Mouse (Mus musculus): ENCODE results near the gene Olfr801. TPM values are rescaled to one million over a fixed set of nuclear protein-coding genes. Genes with fewer than 3 reads are reported as not detected.

Olfr801 gene
- polyA plus RNA-seq (2015; fragmentation: Nextera tagmentation; extraction: Ambion mirVana), result not detected in 2 replicates

DNA sequence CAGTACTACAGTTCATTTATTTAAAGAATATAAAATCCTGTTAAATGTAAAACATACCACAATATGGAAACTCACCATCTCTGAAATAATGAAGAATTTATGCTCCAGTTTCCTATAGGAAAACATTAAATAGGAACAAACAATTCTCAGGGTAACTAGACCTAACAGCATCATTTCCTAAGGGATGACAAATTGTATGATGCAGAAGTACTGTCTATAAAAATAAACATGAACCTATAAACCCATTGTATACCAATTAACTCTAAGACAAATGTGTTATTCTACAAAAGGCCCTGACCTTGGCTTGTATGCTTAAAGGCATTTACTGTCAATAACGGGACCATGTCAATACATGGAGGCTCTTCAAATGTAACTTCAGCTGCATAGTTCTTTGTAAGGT is at the start of gene Olfr801:
Gene Olfr801, minus strand, starts transcription at position 101 of the 400 bp plus-strand sequence.
- H3K36me3 ChIP-seq (ENCODE audit: control insufficient read depth, insufficient read depth), result no peaks in the 10 kb centered on the region
- H3K27ac ChIP-seq (ENCODE audit: low read depth, low read length), result no peak within 1 kb of the TSS
- no peak within 1 kb of the TSS for H3K4me2 ChIP-seq (replicated peaks; ENCODE audit: low read depth)
- H3K9me3 ChIP-seq (ENCODE audit: control insufficient read depth), result no peaks in the 10 kb centered on the region
- 61% methylated on average over 1 of the region's 1 CpGs for WGBS
- TF ChIP-seq CTCF (IDR thresholded peaks at IDR 0.05; ENCODE audit: low read depth), result no peak
- H3K4me3 ChIP-seq (ENCODE audit: low read depth, low read length), result no peak within 1 kb of the TSS
- no peak within 1 kb of the TSS for H3K9ac ChIP-seq (ENCODE audit: low read depth, low read length)
- no peak for ATAC-seq
- no peaks in the 10 kb centered on the region for H3K4me1 ChIP-seq (replicated peaks; ENCODE audit: control insufficient read depth, insufficient read depth, low read length)
- H3K27me3 ChIP-seq (replicated peaks; ENCODE audit: control insufficient read depth, insufficient read depth, low read length), result no peaks in the 10 kb centered on the region

DNA sequence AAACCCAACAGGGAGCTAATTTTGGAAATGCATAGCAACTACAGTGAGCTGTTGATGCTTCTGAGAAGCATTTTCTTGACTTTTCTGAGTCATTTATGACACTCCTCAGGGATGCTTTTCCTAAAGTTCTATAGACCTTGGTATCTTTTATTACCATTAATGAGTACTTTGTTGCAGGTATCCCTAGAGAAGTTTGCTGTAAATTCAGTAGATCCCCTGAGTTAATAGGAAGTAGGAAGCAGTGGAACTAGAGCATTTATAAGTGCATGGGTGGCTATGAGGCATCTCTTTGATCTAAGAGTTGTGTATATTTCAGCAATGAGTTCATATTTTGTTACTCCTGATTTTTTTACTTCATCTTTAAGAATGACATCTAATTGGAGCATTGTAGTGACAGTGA is 29.2 kb upstream of the Olfr801 start, which contains the start of gene Olfr804:
Gene Olfr804, plus strand, starts transcription at position 301 of the 400 bp plus-strand sequence.
- H3K4me2 ChIP-seq (replicated peaks; ENCODE audit: low read depth), result no peak within 1 kb of the TSS
- no peaks in the 10 kb centered on the region for H3K9me3 ChIP-seq (ENCODE audit: control insufficient read depth)
- no peak within 1 kb of the TSS for H3K9ac ChIP-seq (ENCODE audit: low read depth, low read length)
- no peak within 1 kb of the TSS for H3K27ac ChIP-seq (ENCODE audit: low read depth, low read length)
- TF ChIP-seq CTCF (IDR thresholded peaks at IDR 0.05; ENCODE audit: low read depth), result no peak
- no peaks in the 10 kb centered on the region for H3K36me3 ChIP-seq (ENCODE audit: control insufficient read depth, insufficient read depth)
- H3K4me1 ChIP-seq (replicated peaks; ENCODE audit: control insufficient read depth, insufficient read depth, low read length), result no peaks in the 10 kb centered on the region
- ATAC-seq, result no peak
- no peaks in the 10 kb centered on the region for H3K27me3 ChIP-seq (replicated peaks; ENCODE audit: control insufficient read depth, insufficient read depth, low read length)
- H3K4me3 ChIP-seq (ENCODE audit: low read depth, low read length), result no peak within 1 kb of the TSS

DNA sequence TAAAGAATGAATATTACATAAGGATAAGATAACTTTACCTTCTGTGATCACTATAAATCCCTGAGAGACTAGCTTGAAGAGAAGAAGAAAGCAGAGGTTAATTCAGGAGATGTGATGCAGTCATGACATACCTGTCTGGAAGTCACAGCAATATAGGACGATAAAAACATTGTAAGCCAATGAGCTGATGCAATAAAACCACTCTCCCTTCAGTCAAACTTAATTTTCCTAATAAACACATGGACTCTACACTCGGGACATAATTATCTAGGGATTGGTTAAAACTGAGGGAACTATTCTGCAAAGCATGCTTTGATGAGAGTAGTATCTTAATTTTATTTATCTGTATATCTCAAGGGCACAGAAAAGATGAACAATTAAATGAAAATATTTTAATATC is 20.5 kb upstream of the Olfr801 start, which contains the start of gene Olfr803:
Gene Olfr803, minus strand, starts transcription at position 101 of the 400 bp plus-strand sequence.
- Histone ChIP-seq H3K27ac (ENCODE audit: low read depth, low read length) (no peak within 1 kb of the TSS), H3K4me2 (replicated peaks; ENCODE audit: low read depth) (no peak within 1 kb of the TSS), H3K36me3 (ENCODE audit: control insufficient read depth, insufficient read depth) (no peaks in the 10 kb centered on the region), H3K9me3 (ENCODE audit: control insufficient read depth) (no peaks in the 10 kb centered on the region), H3K4me1 (replicated peaks; ENCODE audit: control insufficient read depth, insufficient read depth, low read length) (no peaks in the 10 kb centered on the region), H3K4me3 (ENCODE audit: low read depth, low read length) (no peak within 1 kb of the TSS), H3K27me3 (replicated peaks; ENCODE audit: control insufficient read depth, insufficient read depth, low read length) (no peaks in the 10 kb centered on the region), H3K9ac (ENCODE audit: low read depth, low read length) (no peak within 1 kb of the TSS)
- no peak for ATAC-seq
- 76% methylated on average over 2 of the region's 2 CpGs for WGBS
- no peak for TF ChIP-seq CTCF (IDR thresholded peaks at IDR 0.05; ENCODE audit: low read depth)

DNA sequence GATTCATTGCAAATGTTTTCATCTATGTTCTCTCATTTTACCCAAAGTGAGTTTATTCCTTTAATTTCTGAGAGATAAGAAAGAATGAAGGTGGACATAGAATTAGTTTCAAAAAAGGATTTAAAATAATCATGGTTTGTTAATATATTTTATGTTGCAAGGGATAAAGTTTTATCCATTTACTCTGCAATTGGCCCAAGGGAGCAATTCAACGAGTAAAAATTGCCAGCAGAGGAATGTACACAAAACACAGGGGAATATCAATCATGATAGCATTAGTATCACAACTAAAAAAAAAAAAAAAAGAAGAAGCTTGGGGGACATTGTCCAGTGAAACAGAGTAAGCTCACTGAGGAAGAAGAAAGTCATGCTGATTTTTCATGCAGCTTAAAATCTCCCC is 14.4 kb upstream of the Olfr801 start, which contains the start of gene Olfr802:
Gene Olfr802, minus strand, starts transcription at position 101 of the 400 bp plus-strand sequence.
- Histone ChIP-seq H3K27me3 (replicated peaks; ENCODE audit: control insufficient read depth, insufficient read depth, low read length) (no peaks in the 10 kb centered on the region), H3K9ac (ENCODE audit: low read depth, low read length) (no peak within 1 kb of the TSS), H3K4me3 (ENCODE audit: low read depth, low read length) (no peak within 1 kb of the TSS), H3K4me1 (replicated peaks; ENCODE audit: control insufficient read depth, insufficient read depth, low read length) (no peaks in the 10 kb centered on the region), H3K4me2 (replicated peaks; ENCODE audit: low read depth) (no peak within 1 kb of the TSS), H3K9me3 (ENCODE audit: control insufficient read depth) (no peaks in the 10 kb centered on the region), H3K36me3 (ENCODE audit: control insufficient read depth, insufficient read depth) (no peaks in the 10 kb centered on the region), H3K27ac (ENCODE audit: low read depth, low read length) (no peak within 1 kb of the TSS)
- no peak for ATAC-seq
- no peak for TF ChIP-seq CTCF (IDR thresholded peaks at IDR 0.05; ENCODE audit: low read depth)
- WGBS, result 45% methylated on average over 1 of the region's 1 CpGs

DNA sequence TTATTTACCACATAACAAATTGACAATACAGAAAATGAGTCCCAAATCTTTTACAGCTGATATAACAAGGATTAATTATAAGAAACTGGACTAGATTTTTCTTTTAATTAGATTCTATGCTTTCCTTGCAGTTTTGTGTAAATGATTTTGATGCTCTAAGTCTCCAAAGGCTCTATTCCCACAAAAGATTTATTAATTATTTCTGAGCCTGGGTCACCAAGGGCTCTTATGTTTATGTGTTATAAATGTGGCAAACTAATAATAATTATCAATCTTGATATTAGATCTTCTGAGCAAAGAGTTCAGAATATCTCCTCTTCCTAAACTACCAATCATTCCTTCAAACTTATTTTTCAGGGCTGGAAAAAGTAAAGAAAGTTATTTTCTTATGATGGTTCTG is 16.3 kb downstream of the Olfr801 start, which contains the start of gene Olfr800:
Gene Olfr800, plus strand, starts transcription at position 301 of the 400 bp plus-strand sequence.
- no peaks in the 10 kb centered on the region for H3K4me1 ChIP-seq (replicated peaks; ENCODE audit: control insufficient read depth, insufficient read depth, low read length)
- no peaks in the 10 kb centered on the region for H3K36me3 ChIP-seq (ENCODE audit: control insufficient read depth, insufficient read depth)
- no peak within 1 kb of the TSS for H3K4me2 ChIP-seq (replicated peaks; ENCODE audit: low read depth)
- H3K9me3 ChIP-seq (ENCODE audit: control insufficient read depth), result no peaks in the 10 kb centered on the region
- no peaks in the 10 kb centered on the region for H3K27me3 ChIP-seq (replicated peaks; ENCODE audit: control insufficient read depth, insufficient read depth, low read length)
- no peak within 1 kb of the TSS for H3K9ac ChIP-seq (ENCODE audit: low read depth, low read length)
- H3K27ac ChIP-seq (ENCODE audit: low read depth, low read length), result no peak within 1 kb of the TSS
- no peak for ATAC-seq
- H3K4me3 ChIP-seq (ENCODE audit: low read depth, low read length), result no peak within 1 kb of the TSS
- no peak for TF ChIP-seq CTCF (IDR thresholded peaks at IDR 0.05; ENCODE audit: low read depth)

DNA sequence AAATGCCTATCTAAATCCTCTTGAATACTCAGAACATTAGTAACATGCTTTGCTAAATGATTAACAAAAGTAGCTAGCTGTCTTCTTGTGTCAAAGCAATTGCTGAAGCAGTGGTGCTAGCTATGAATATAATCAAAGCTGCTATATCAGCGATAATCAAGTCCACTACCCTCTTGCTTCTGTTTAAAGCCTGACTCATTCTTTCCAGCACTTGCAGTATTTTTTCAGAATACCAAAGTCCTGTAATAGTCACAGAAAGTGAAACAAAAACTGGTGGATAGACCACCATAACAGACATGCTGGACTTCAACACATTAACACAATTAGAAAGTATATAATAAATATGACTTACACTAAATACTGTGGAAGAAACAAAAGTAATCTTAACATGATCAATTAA is 21.9 kb downstream of the Olfr801 start:
- H3K27ac ChIP-seq (ENCODE audit: low read depth, low read length), result no peak overlapping the region
- H3K4me1 ChIP-seq (replicated peaks; ENCODE audit: control insufficient read depth, insufficient read depth, low read length), result no peaks in the 10 kb centered on the region
- no peak for ATAC-seq
- no peak for TF ChIP-seq CTCF (IDR thresholded peaks at IDR 0.05; ENCODE audit: low read depth)
- H3K36me3 ChIP-seq (ENCODE audit: control insufficient read depth, insufficient read depth), result no peaks in the 10 kb centered on the region
- no peak overlapping the region for H3K4me3 ChIP-seq (ENCODE audit: low read depth, low read length)
- WGBS, result 78% methylated on average over 1 of the region's 1 CpGs
- no peaks in the 10 kb centered on the region for H3K27me3 ChIP-seq (replicated peaks; ENCODE audit: control insufficient read depth, insufficient read depth, low read length)
- no peak overlapping the region for H3K4me2 ChIP-seq (replicated peaks; ENCODE audit: low read depth)
- no peak overlapping the region for H3K9ac ChIP-seq (ENCODE audit: low read depth, low read length)
- no peaks in the 10 kb centered on the region for H3K9me3 ChIP-seq (ENCODE audit: control insufficient read depth)

DNA sequence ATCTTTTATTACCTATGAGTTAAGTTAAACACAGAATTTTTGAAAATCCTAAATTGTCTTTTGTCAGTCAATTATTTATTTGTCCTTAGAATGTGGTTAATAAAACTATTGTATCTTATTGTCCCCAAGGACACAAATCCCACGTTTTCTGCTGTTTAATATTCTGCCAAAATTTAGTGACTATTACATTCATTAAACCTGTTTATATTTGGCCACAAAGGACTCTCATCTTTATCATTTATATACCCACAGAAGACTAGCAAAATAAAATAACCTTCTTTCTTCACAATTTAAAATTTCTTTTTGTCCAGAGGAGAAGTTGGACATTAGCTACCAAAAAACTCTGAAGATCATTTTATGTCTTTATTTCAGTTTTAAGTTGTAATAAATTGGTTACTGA is 36.5 kb downstream of the Olfr801 start, which contains the start of gene Olfr799:
Gene Olfr799, plus strand, starts transcription at position 301 of the 400 bp plus-strand sequence.
- Histone ChIP-seq H3K36me3 (ENCODE audit: control insufficient read depth, insufficient read depth) (no peaks in the 10 kb centered on the region), H3K9ac (ENCODE audit: low read depth, low read length) (no peak within 1 kb of the TSS), H3K4me1 (replicated peaks; ENCODE audit: control insufficient read depth, insufficient read depth, low read length) (no peaks in the 10 kb centered on the region), H3K27me3 (replicated peaks; ENCODE audit: control insufficient read depth, insufficient read depth, low read length) (no peaks in the 10 kb centered on the region), H3K4me3 (ENCODE audit: low read depth, low read length) (no peak within 1 kb of the TSS), H3K27ac (ENCODE audit: low read depth, low read length) (no peak within 1 kb of the TSS), H3K4me2 (replicated peaks; ENCODE audit: low read depth) (no peak within 1 kb of the TSS), H3K9me3 (ENCODE audit: control insufficient read depth) (no peaks in the 10 kb centered on the region)
- no peak for ATAC-seq
- TF ChIP-seq CTCF (IDR thresholded peaks at IDR 0.05; ENCODE audit: low read depth), result no peak
- WGBS, result 27% methylated on average over 1 of the region's 1 CpGs
